Mouse (Mus musculus): ENCODE measurements around the gene Map6. TPM values are rescaled to one million over a fixed set of nuclear protein-coding genes. Genes with fewer than 3 reads are reported as not detected.

Map6 gene
- polyA plus RNA-seq, 1 experiment from 2014 or later = 6.2 TPM

- WGBS = 1% methylated on average over 39 of the region's 44 CpGs
- Histone ChIP-seq H3K4me3 (ENCODE audit: low read depth, low read length) (peak overlapping the region; percentile 36), H3K4me1 (replicated peaks; ENCODE audit: control insufficient read depth, insufficient read depth, low read length) (no peaks in the 10 kb centered on the region), H3K4me2 (ENCODE audit: low read length) (peak overlapping the region; percentile 69), H3K36me3 (ENCODE audit: control insufficient read depth, insufficient read depth, low read length) (no peaks in the 10 kb centered on the region), H3K27ac (ENCODE audit: low read depth) (no peak overlapping the region), H3K9ac (ENCODE audit: low read length) (peak overlapping the region; percentile 29; the same call in 1 of the 2 replicates), H3K9me3 (ENCODE audit: control insufficient read depth, low read length) (no peaks in the 10 kb centered on the region), H3K27me3 (replicated peaks; ENCODE audit: control insufficient read depth, insufficient read depth, low read length) (peaks cover 16% of the 10 kb centered on the region)
- peak; percentile 32; the same call in 1 of the 2 replicates for ATAC-seq (replicated peaks; ENCODE audit: low FRiP score, low TSS enrichment, low read depth)
- DNase-seq (ENCODE audit: low spot score) = peak; percentile 75
These were observed 18.2 kb upstream of the Map6 start for GRCm38 (mm10) chr7:99248906-99249581.

GRCm38 (mm10) chr7:99249582-99249911 lies 17.7 kb upstream of the Map6 start:
- no peaks in the 10 kb centered on the region for H3K9me3 ChIP-seq (ENCODE audit: control insufficient read depth, low read length)
- H3K4me3 ChIP-seq (ENCODE audit: low read depth, low read length) = peak overlapping the region; percentile 36
- no peak overlapping the region for H3K27ac ChIP-seq (ENCODE audit: low read depth)
- H3K4me1 ChIP-seq (replicated peaks; ENCODE audit: control insufficient read depth, insufficient read depth, low read length) = no peaks in the 10 kb centered on the region
- DNase-seq (ENCODE audit: low spot score) = peak; percentile 79
- no peaks in the 10 kb centered on the region for H3K36me3 ChIP-seq (ENCODE audit: control insufficient read depth, insufficient read depth, low read length)
- ATAC-seq (replicated peaks; ENCODE audit: low FRiP score, low TSS enrichment, low read depth) = peak; percentile 61
- H3K4me2 ChIP-seq (ENCODE audit: low read length) = peak overlapping the region; percentile 69
- H3K27me3 ChIP-seq (replicated peaks; ENCODE audit: control insufficient read depth, insufficient read depth, low read length) = peaks cover 16% of the 10 kb centered on the region
- H3K9ac ChIP-seq (ENCODE audit: low read length) = no peak overlapping the region
- WGBS = 2% methylated on average over 10 of the region's 10 CpGs

GRCm38 (mm10) chr7:99250386-99250785 lies 16.9 kb upstream of the Map6 start:
- DNase-seq (ENCODE audit: low spot score) (no peak), ATAC-seq (replicated peaks; ENCODE audit: low FRiP score, low TSS enrichment, low read depth) (no peak)
- no peak overlapping the region for H3K27ac ChIP-seq (ENCODE audit: low read depth)
- no peaks in the 10 kb centered on the region for H3K9me3 ChIP-seq (ENCODE audit: control insufficient read depth, low read length)
- H3K4me2 ChIP-seq (ENCODE audit: low read length) = no peak overlapping the region
- no peaks in the 10 kb centered on the region for H3K36me3 ChIP-seq (ENCODE audit: control insufficient read depth, insufficient read depth, low read length)
- 37% methylated on average over 9 of the region's 9 CpGs for WGBS
- H3K4me1 ChIP-seq (replicated peaks; ENCODE audit: control insufficient read depth, insufficient read depth, low read length) = no peaks in the 10 kb centered on the region
- no peak overlapping the region for H3K4me3 ChIP-seq (ENCODE audit: low read depth, low read length)
- H3K9ac ChIP-seq (ENCODE audit: low read length) = no peak overlapping the region
- peaks cover 16% of the 10 kb centered on the region for H3K27me3 ChIP-seq (replicated peaks; ENCODE audit: control insufficient read depth, insufficient read depth, low read length)

GRCm38 (mm10) chr7:99255006-99255405 lies 12.2 kb upstream of the Map6 start:
- no peak overlapping the region for H3K4me2 ChIP-seq (ENCODE audit: low read length)
- no peak overlapping the region for H3K4me3 ChIP-seq (ENCODE audit: low read depth, low read length)
- H3K27me3 ChIP-seq (replicated peaks; ENCODE audit: control insufficient read depth, insufficient read depth, low read length) = no peaks in the 10 kb centered on the region
- DNase-seq (ENCODE audit: low spot score) = no peak
- no peaks in the 10 kb centered on the region for H3K4me1 ChIP-seq (replicated peaks; ENCODE audit: control insufficient read depth, insufficient read depth, low read length)
- no peak for ATAC-seq (replicated peaks; ENCODE audit: low FRiP score, low TSS enrichment, low read depth)
- H3K36me3 ChIP-seq (ENCODE audit: control insufficient read depth, insufficient read depth, low read length) = no peaks in the 10 kb centered on the region
- H3K27ac ChIP-seq (ENCODE audit: low read depth) = no peak overlapping the region
- H3K9ac ChIP-seq (ENCODE audit: low read length) = no peak overlapping the region
- 86% methylated on average over 7 of the region's 7 CpGs for WGBS
- H3K9me3 ChIP-seq (ENCODE audit: control insufficient read depth, low read length) = no peaks in the 10 kb centered on the region

GRCm38 (mm10) chr7:99261900-99262299 lies 5.3 kb upstream of the Map6 start:
- ATAC-seq (replicated peaks; ENCODE audit: low FRiP score, low TSS enrichment, low read depth) = no peak
- 44% methylated on average over 3 of the region's 3 CpGs for WGBS
- no peaks in the 10 kb centered on the region for H3K4me1 ChIP-seq (replicated peaks; ENCODE audit: control insufficient read depth, insufficient read depth, low read length)
- no peak for DNase-seq (ENCODE audit: low spot score)
- no peaks in the 10 kb centered on the region for H3K9me3 ChIP-seq (ENCODE audit: control insufficient read depth, low read length)
- no peak overlapping the region for H3K27ac ChIP-seq (ENCODE audit: low read depth)
- H3K9ac ChIP-seq (ENCODE audit: low read length) = no peak overlapping the region
- H3K36me3 ChIP-seq (ENCODE audit: control insufficient read depth, insufficient read depth, low read length) = no peaks in the 10 kb centered on the region
- H3K4me2 ChIP-seq (ENCODE audit: low read length) = no peak overlapping the region
- no peak overlapping the region for H3K4me3 ChIP-seq (ENCODE audit: low read depth, low read length)
- H3K27me3 ChIP-seq (replicated peaks; ENCODE audit: control insufficient read depth, insufficient read depth, low read length) = peaks cover 20% of the 10 kb centered on the region

GRCm38 (mm10) chr7:99263509-99263908 lies 3.7 kb upstream of the Map6 start:
- Histone ChIP-seq H3K9ac (ENCODE audit: low read length) (no peak overlapping the region), H3K36me3 (ENCODE audit: control insufficient read depth, insufficient read depth, low read length) (no peaks in the 10 kb centered on the region), H3K4me3 (ENCODE audit: low read depth, low read length) (no peak overlapping the region), H3K27me3 (replicated peaks; ENCODE audit: control insufficient read depth, insufficient read depth, low read length) (peaks cover 36% of the 10 kb centered on the region), H3K27ac (ENCODE audit: low read depth) (no peak overlapping the region), H3K4me2 (ENCODE audit: low read length) (no peak overlapping the region), H3K4me1 (replicated peaks; ENCODE audit: control insufficient read depth, insufficient read depth, low read length) (peaks cover 8% of the 10 kb centered on the region), H3K9me3 (ENCODE audit: control insufficient read depth, low read length) (no peaks in the 10 kb centered on the region)
- WGBS = 50% methylated on average over 4 of the region's 4 CpGs
- DNase-seq (ENCODE audit: low spot score) (no peak), ATAC-seq (replicated peaks; ENCODE audit: low FRiP score, low TSS enrichment, low read depth) (no peak)

- no peak overlapping the region for H3K4me3 ChIP-seq (ENCODE audit: low read depth, low read length)
- H3K27ac ChIP-seq (ENCODE audit: low read depth) = no peak overlapping the region
- DNase-seq (ENCODE audit: low spot score) = no peak
- H3K9ac ChIP-seq (ENCODE audit: low read length) = no peak overlapping the region
- H3K4me1 ChIP-seq (replicated peaks; ENCODE audit: control insufficient read depth, insufficient read depth, low read length) = peaks cover 8% of the 10 kb centered on the region
- no peak for ATAC-seq (replicated peaks; ENCODE audit: low FRiP score, low TSS enrichment, low read depth)
- H3K27me3 ChIP-seq (replicated peaks; ENCODE audit: control insufficient read depth, insufficient read depth, low read length) = peaks cover 47% of the 10 kb centered on the region
- H3K9me3 ChIP-seq (ENCODE audit: control insufficient read depth, low read length) = no peaks in the 10 kb centered on the region
- H3K36me3 ChIP-seq (ENCODE audit: control insufficient read depth, insufficient read depth, low read length) = no peaks in the 10 kb centered on the region
- H3K4me2 ChIP-seq (ENCODE audit: low read length) = no peak overlapping the region
These were observed 2.6 kb upstream of the Map6 start for GRCm38 (mm10) chr7:99264597-99264996.

- Histone ChIP-seq H3K36me3 (ENCODE audit: control insufficient read depth, insufficient read depth, low read length) (no peaks in the 10 kb centered on the region), H3K4me3 (ENCODE audit: low read depth, low read length) (peak overlapping the region; percentile 41), H3K27ac (ENCODE audit: low read depth) (no peak overlapping the region), H3K9me3 (ENCODE audit: control insufficient read depth, low read length) (no peaks in the 10 kb centered on the region), H3K4me2 (ENCODE audit: low read length) (peak overlapping the region; percentile 62), H3K27me3 (replicated peaks; ENCODE audit: control insufficient read depth, insufficient read depth, low read length) (peaks cover 65% of the 10 kb centered on the region), H3K4me1 (replicated peaks; ENCODE audit: control insufficient read depth, insufficient read depth, low read length) (peaks cover 8% of the 10 kb centered on the region), H3K9ac (ENCODE audit: low read length) (peak overlapping the region; percentile 25; the same call in 1 of the 2 replicates)
- DNase-seq (ENCODE audit: low spot score) (peak; percentile 81), ATAC-seq (replicated peaks; ENCODE audit: low FRiP score, low TSS enrichment, low read depth) (peak; percentile 79)
- WGBS = 1% methylated on average over 54 of the region's 59 CpGs
These were observed 754 bp downstream of the Map6 start for GRCm38 (mm10) chr7:99267897-99268505.

- WGBS = under 1% methylated on average over 29 of the region's 29 CpGs
- H3K27ac ChIP-seq (ENCODE audit: low read depth) = no peak overlapping the region
- peak overlapping the region; percentile 62 for H3K4me2 ChIP-seq (ENCODE audit: low read length)
- no peak for DNase-seq (ENCODE audit: low spot score)
- peak overlapping the region; percentile 25; the same call in 1 of the 2 replicates for H3K9ac ChIP-seq (ENCODE audit: low read length)
- peaks cover 8% of the 10 kb centered on the region for H3K4me1 ChIP-seq (replicated peaks; ENCODE audit: control insufficient read depth, insufficient read depth, low read length)
- H3K9me3 ChIP-seq (ENCODE audit: control insufficient read depth, low read length) = no peaks in the 10 kb centered on the region
- H3K4me3 ChIP-seq (ENCODE audit: low read depth, low read length) = peak overlapping the region; percentile 41
- H3K27me3 ChIP-seq (replicated peaks; ENCODE audit: control insufficient read depth, insufficient read depth, low read length) = peaks cover 65% of the 10 kb centered on the region
- no peaks in the 10 kb centered on the region for H3K36me3 ChIP-seq (ENCODE audit: control insufficient read depth, insufficient read depth, low read length)
- peak; percentile 38; the same call in 1 of the 2 replicates for ATAC-seq (replicated peaks; ENCODE audit: low FRiP score, low TSS enrichment, low read depth)
These were observed 1.3 kb downstream of the Map6 start for GRCm38 (mm10) chr7:99268506-99268900.
